Mouse (Mus musculus) heart, embryonic 16.5 days (tissue): Measurements from ENCODE around the gene Syne1. TPM values are rescaled to one million over a fixed set of nuclear protein-coding genes. Genes with fewer than 3 reads are reported as not detected.

ENCODE experiments used
- ATAC-seq: fragments of 200-750 bp; cut with Nextera tagmentation; replicated peaks from 2 replicates; pipeline ENCODE4 v1.8.0; 2017; ENCODE audit warnings: moderate number of reproducible peaks; ENCODE audit not compliant: insufficient read depth, low FRiP score; ENCODE audit errors: extremely low read depth
- H3K27ac ChIP-seq: fragments of 300-500 bp; sonication (generic); 2 replicates; pipeline ENCODE4 v1.5.1; 2014; ENCODE audit warnings: mild to moderate bottlenecking, low read length, control low read depth, moderate library complexity
- H3K27me3 ChIP-seq: fragments of 300-500 bp; sonication (generic); 2 replicates; pipeline ENCODE4 v1.6.1; 2014; ENCODE audit warnings: low read length, mixed read lengths; ENCODE audit not compliant: control insufficient read depth, insufficient read depth
- H3K36me3 ChIP-seq: fragments of 300-500 bp; sonication (generic); 2 replicates; pipeline ENCODE4 v1.6.1; 2014; ENCODE audit not compliant: control insufficient read depth, insufficient read depth
- H3K4me1 ChIP-seq: fragments of 300-500 bp; sonication (generic); 2 replicates; pipeline ENCODE4 v1.6.1; 2014; ENCODE audit warnings: low read length, mixed read lengths; ENCODE audit not compliant: control insufficient read depth, insufficient read depth
- H3K4me2 ChIP-seq: fragments of 300-500 bp; sonication (generic); 2 replicates; pipeline ENCODE4 v1.6.1; 2014; ENCODE audit warnings: low read depth, mild to moderate bottlenecking, control low read depth, low read length
- H3K4me3 ChIP-seq: fragments of 300-500 bp; sonication (generic); 2 replicates; pipeline ENCODE4 v1.5.1; 2014; ENCODE audit warnings: mild to moderate bottlenecking, control low read depth, low read length
- H3K9ac ChIP-seq: fragments of 300-500 bp; sonication (generic); 2 replicates; pipeline ENCODE4 v1.6.1; 2014; ENCODE audit warnings: low read length, control low read depth
- H3K9me3 ChIP-seq: fragments of 300-500 bp; sonication (generic); replicated peaks from 2 replicates; pipeline ENCODE4 v1.6.1; 2016; ENCODE audit warnings: low read length; ENCODE audit not compliant: control insufficient read depth
- WGBS: fragments of 180-500 bp; shearing (Covaris S2); extraction: QIAGEN DNeasy Blood & Tissue Kit; methylation state at CpG from one replicate; pipeline ENCODE4 v1.1.7; 2014; 5-methylcytosine and 5-hydroxymethylcytosine counted together
- polyA plus RNA-seq: library from polyadenylated mRNA; unstranded; fragments of >200 nt; fragmentation: Nextera tagmentation; extraction: Ambion mirVana; gene quantifications from 2 replicates; pipeline ENCODE4 v1.2.1, GENCODE M21; 2015

Syne1 gene
- polyA plus RNA-seq, 1 experiment from 2014 or later, result 25.7 TPM

DNA sequence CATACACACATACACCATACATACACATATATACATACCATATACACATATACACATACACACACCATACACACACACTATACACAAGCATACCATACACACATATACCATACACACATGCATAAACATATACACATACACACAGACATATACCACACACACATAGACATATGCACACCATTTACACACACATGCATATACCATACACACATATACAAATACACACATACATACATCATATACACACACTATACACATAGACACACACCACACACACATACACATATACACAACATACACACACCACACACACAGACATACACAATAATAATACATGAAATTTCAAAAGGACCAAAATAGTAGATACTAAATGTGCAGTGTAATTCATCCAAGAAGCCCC is 539.3 kb downstream of the Syne1 start:
- ATAC-seq, result no peak
- no peak overlapping the region for H3K4me2 ChIP-seq
- H3K27me3 ChIP-seq, result no peaks in the 10 kb centered on the region
- H3K27ac ChIP-seq, result no peak overlapping the region
- H3K9ac ChIP-seq, result no peak overlapping the region
- peaks cover 3% of the 10 kb centered on the region; the same call in 1 of the 2 replicates for H3K9me3 ChIP-seq
- H3K4me3 ChIP-seq, result no peak overlapping the region
- no peaks in the 10 kb centered on the region for H3K4me1 ChIP-seq
- H3K36me3 ChIP-seq, result no peaks in the 10 kb centered on the region

DNA sequence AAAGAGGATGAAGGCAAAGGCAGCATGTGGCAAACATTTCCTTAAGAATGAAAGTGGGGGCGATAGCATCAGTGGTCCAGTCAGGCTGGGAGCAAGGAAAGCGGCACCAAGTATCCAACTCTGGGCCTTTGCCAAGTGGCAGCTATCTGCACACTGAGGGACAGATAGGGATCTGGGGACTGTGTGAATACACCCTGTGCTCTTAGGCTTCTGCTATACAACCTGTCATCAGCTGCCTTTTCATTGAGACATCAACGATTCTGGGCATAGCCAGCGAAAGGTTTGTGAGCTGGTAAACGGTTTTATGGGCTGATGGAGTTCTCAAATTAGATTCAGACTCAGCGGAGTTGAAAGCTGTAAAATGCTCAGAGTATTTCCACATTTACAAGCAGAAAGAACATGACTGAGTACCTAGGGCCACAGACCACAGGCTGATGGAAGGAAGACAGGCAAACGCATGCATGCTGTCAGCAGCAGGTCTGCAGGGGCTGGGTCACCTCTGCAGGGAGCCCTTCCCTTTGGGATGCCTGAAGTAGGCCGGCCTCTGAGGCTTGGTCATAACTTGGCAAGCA is 542.4 kb downstream of the Syne1 start:
- H3K9ac ChIP-seq, result no peak overlapping the region
- ATAC-seq, result no peak
- no peak overlapping the region for H3K27ac ChIP-seq
- no peaks in the 10 kb centered on the region for H3K27me3 ChIP-seq
- WGBS, result 61% methylated on average over 8 of the region's 8 CpGs
- no peaks in the 10 kb centered on the region for H3K36me3 ChIP-seq
- H3K4me2 ChIP-seq, result no peak overlapping the region
- no peaks in the 10 kb centered on the region for H3K4me1 ChIP-seq
- H3K4me3 ChIP-seq, result no peak overlapping the region
- no peaks in the 10 kb centered on the region for H3K9me3 ChIP-seq

DNA sequence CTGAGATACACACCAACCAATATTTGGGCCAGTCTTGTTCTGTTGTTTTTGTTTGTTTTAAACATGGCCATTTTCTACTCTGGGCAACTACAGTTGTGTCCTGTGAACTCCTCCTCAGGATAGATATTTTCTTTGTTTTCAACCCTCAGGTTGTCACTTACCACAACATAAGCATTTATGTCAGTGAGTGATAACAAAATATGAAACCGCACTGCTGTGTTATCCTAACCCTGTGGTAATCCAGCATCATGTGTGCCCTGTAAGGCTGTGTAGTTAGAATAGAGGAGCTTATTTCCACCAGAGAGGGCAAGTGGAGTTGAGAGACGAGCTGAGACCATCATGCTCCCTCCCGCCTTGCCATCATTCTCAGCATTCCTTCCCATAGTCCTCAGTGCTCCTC is 554.7 kb downstream of the Syne1 start:
- Histone ChIP-seq H3K9me3 (no peaks in the 10 kb centered on the region), H3K27me3 (no peaks in the 10 kb centered on the region), H3K27ac (no peak overlapping the region), H3K4me1 (peaks cover 4% of the 10 kb centered on the region), H3K36me3 (no peaks in the 10 kb centered on the region), H3K9ac (no peak overlapping the region), H3K4me3 (no peak overlapping the region), H3K4me2 (no peak overlapping the region)
- 78% methylated on average over 3 of the region's 3 CpGs for WGBS
- ATAC-seq, result no peak

DNA sequence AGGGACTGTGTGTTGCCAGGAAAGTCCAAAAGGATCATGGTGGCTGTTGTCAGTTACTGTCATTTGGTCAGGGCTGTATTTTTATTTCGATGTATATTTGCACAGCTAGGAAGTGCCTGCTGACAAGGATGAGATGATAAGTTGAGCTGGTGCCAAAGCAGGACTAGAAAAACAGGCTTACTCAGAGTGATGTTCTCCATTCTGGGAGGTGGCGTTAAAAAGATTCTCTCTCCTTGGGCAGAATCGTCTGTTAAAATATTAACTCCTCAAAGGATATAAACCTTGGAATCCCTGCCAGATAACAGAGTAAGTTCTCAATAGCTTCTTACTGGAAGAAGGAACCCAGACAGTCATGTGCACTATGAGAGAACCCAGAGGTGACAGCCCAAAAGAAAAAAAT is 557.5 kb downstream of the Syne1 start:
- H3K4me1 ChIP-seq, result peaks cover 4% of the 10 kb centered on the region
- no peaks in the 10 kb centered on the region for H3K9me3 ChIP-seq
- no peaks in the 10 kb centered on the region for H3K36me3 ChIP-seq
- ATAC-seq, result no peak
- H3K27ac ChIP-seq, result no peak overlapping the region
- no peaks in the 10 kb centered on the region for H3K27me3 ChIP-seq
- H3K9ac ChIP-seq, result no peak overlapping the region
- no peak overlapping the region for H3K4me2 ChIP-seq
- no peak overlapping the region for H3K4me3 ChIP-seq
- 39% methylated on average over 3 of the region's 3 CpGs for WGBS

DNA sequence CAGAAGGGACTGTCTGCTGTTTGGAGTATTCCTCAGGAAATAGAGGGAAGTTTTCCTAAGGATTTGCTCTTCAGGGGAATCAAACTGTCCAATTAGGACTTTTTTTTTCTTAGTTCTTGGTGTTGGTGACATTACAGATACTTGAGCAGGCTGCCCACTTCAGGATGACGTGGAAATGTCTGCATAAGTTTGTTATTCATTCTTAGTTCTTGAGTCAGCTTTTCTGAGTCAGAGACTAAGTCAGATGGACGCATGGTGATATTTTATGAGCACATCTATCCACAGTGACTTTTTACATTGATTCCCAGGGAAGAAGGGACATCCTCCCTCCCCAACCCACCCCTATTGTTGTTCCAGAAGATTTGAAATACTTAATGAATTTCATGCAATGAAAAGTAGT is 567.4 kb downstream of the Syne1 start:
- H3K4me1 ChIP-seq, result no peaks in the 10 kb centered on the region
- ATAC-seq, result no peak
- H3K4me3 ChIP-seq, result no peak overlapping the region
- no peak overlapping the region for H3K4me2 ChIP-seq
- H3K36me3 ChIP-seq, result no peaks in the 10 kb centered on the region
- no peaks in the 10 kb centered on the region for H3K9me3 ChIP-seq
- WGBS, result 48% methylated on average over 2 of the region's 2 CpGs
- H3K27me3 ChIP-seq, result no peaks in the 10 kb centered on the region
- H3K27ac ChIP-seq, result no peak overlapping the region
- no peak overlapping the region for H3K9ac ChIP-seq

DNA sequence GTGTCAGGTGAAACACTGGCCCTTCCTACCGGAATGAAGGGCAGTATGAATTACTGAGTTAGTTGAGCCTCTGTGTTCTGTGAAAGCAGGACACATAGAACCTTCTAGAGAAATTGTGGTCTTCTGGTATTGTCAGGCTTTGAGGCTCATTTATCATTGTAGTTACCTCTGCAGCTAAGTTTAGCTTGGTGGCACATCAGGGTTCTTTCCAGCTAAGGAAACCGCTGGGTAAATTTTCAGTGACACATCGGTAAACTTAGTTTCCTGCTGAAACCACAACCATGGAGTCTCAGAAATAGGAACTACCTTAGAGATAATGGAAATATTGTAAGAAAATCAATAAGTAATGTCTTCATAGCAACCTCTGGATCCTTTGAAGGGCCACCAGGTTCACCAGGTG is 573.9 kb downstream of the Syne1 start:
- WGBS, result 79% methylated on average over 3 of the region's 3 CpGs
- no peak for ATAC-seq
- Histone ChIP-seq H3K27me3 (no peaks in the 10 kb centered on the region), H3K9me3 (no peaks in the 10 kb centered on the region), H3K9ac (no peak overlapping the region), H3K4me2 (no peak overlapping the region), H3K36me3 (no peaks in the 10 kb centered on the region), H3K4me1 (no peaks in the 10 kb centered on the region), H3K4me3 (no peak overlapping the region), H3K27ac (no peak overlapping the region)

DNA sequence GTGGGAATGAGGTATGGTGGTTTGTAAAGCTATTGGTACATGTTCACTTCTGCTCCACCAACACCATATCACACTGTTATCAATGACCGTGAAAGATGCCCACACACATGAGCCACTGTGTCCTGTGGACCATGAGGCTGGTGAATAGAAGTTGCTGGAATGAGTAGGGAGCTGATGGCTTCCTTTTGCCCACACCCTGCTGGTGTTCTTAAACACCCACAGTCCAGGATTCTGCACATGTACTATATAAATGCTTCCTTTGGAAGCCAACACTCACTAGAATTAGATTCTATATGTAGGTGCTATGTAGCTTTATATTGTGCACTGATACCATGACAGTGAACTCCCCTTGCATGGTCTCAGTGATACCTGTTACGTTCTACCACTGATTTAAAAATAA is 574.7 kb downstream of the Syne1 start:
- Histone ChIP-seq H3K9me3 (no peaks in the 10 kb centered on the region), H3K4me3 (no peak overlapping the region), H3K4me2 (no peak overlapping the region), H3K27me3 (no peaks in the 10 kb centered on the region), H3K4me1 (no peaks in the 10 kb centered on the region), H3K36me3 (no peaks in the 10 kb centered on the region), H3K27ac (no peak overlapping the region), H3K9ac (no peak overlapping the region)
- WGBS, result 83% methylated on average over 2 of the region's 2 CpGs
- no peak for ATAC-seq

DNA sequence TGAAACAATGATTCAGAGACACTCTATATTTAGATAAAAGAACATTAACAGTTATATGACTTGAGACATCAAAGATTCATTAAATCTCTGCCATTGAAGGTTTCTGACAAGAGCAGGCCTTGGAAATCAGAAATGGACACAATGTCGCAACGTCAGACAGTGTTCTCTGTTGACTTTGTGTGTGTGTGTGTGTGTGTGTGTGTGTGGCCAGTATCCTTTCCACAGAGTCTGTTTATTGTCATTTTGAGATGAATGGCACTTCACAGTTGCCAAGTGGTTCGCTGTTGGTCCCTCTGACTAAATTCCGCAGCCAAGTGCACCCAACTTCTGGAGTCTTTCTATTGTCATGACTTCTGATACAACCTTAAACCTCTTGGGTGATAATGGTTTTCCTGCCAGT is 577.0 kb downstream of the Syne1 start:
- no peaks in the 10 kb centered on the region for H3K36me3 ChIP-seq
- H3K9ac ChIP-seq, result no peak overlapping the region
- ATAC-seq, result no peak
- H3K27ac ChIP-seq, result no peak overlapping the region
- H3K27me3 ChIP-seq, result no peaks in the 10 kb centered on the region
- no peak overlapping the region for H3K4me3 ChIP-seq
- no peaks in the 10 kb centered on the region for H3K4me1 ChIP-seq
- no peaks in the 10 kb centered on the region for H3K9me3 ChIP-seq
- 66% methylated on average over 4 of the region's 4 CpGs for WGBS
- H3K4me2 ChIP-seq, result no peak overlapping the region

DNA sequence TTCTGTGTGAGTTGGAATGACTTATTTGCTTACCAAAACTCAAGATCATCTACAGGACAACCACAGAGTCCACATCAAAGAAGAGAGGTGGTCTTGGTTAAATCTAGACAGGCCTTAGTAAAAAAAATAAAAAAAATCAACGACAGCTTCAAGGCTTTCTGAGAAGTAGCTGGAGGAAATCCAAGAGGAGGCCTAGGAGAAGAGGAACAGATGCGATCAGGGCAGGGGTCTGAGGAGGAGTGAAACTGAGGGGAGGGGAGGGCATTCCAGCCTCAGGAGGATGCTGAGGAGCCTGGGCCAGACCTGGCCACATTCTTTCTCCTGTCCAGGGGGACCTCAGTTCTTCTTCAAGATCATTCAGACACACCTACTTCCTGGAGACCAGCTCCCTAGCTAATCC is 579.3 kb downstream of the Syne1 start:
- H3K9ac ChIP-seq, result no peak overlapping the region
- no peaks in the 10 kb centered on the region for H3K4me1 ChIP-seq
- no peak for ATAC-seq
- H3K9me3 ChIP-seq, result no peaks in the 10 kb centered on the region
- H3K27me3 ChIP-seq, result no peaks in the 10 kb centered on the region
- no peaks in the 10 kb centered on the region for H3K36me3 ChIP-seq
- no peak overlapping the region for H3K4me2 ChIP-seq
- H3K27ac ChIP-seq, result no peak overlapping the region
- WGBS, result 59% methylated on average over 2 of the region's 2 CpGs
- H3K4me3 ChIP-seq, result no peak overlapping the region

DNA sequence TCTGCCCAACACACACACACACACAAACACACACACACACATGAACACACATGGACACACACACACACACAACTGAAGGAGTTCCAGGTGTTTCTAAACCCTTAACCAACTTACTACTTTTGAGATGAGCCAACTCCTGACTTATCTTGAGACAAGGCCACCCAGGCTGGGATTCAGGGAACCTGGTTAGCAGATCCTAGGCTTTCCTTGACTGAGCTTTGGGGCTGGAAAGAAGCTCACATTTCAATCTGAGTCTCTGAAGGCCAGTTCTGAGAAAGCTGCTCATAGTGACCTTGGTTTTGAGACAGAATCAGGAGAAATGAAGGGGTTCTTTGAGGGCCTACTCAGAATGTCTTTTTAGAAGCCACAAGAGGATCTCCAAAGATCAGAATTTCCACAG is 579.7 kb downstream of the Syne1 start:
- no peaks in the 10 kb centered on the region for H3K27me3 ChIP-seq
- ATAC-seq, result no peak
- no peaks in the 10 kb centered on the region for H3K4me1 ChIP-seq
- no peaks in the 10 kb centered on the region for H3K9me3 ChIP-seq
- H3K27ac ChIP-seq, result no peak overlapping the region
- H3K4me3 ChIP-seq, result no peak overlapping the region
- H3K36me3 ChIP-seq, result no peaks in the 10 kb centered on the region
- H3K4me2 ChIP-seq, result no peak overlapping the region
- H3K9ac ChIP-seq, result no peak overlapping the region
